Mouse (Mus musculus): Measurements from ENCODE around the gene Elf1. TPM values are rescaled to one million over a fixed set of nuclear protein-coding genes. Genes with fewer than 3 reads are reported as not detected.

Gene Elf1
- total and polyA plus RNA-seq, 3 experiments = 21.5 to 43.1 (median 24.2) TPM

- no peak overlapping the region for H3K27ac ChIP-seq (ENCODE audit: control insufficient read depth, low read depth, low read length)
- no peak overlapping the region for H3K4me3 ChIP-seq (ENCODE audit: control insufficient read depth in 1 of 2, insufficient read depth in 1 of 2, low read depth in 2 of 2, low read length in 2 of 2)
- no peaks in the 10 kb centered on the region for H3K9me3 ChIP-seq (replicated peaks; ENCODE audit: insufficient read depth, low read length)
- no peak overlapping the region for H3K9ac ChIP-seq (ENCODE audit: control insufficient read depth, low read depth, low read length, poor library complexity, severe bottlenecking)
- no peak for DNase-seq (ENCODE audit: low read depth, low spot score)
- peaks cover 18 to 40% of the 10 kb centered on the region in 2 experiments for H3K36me3 ChIP-seq (ENCODE audit: control insufficient read depth in 1 of 2, insufficient read depth in 2 of 2, low read length in 2 of 2)
- H3K79me2 ChIP-seq (ENCODE audit: control insufficient read depth, insufficient read depth, low read length, poor library complexity) = no peaks in the 10 kb centered on the region
- H3K27me3 ChIP-seq (ENCODE audit: control insufficient read depth in 1 of 2, insufficient read depth in 2 of 2, low read length in 2 of 2) = no peaks in the 10 kb centered on the region
- TF ChIP-seq EP300 (IDR thresholded peaks at IDR 0.05; ENCODE audit: low read depth in 1 of 2, low read length in 2 of 2) (no peak), UBTF (IDR thresholded peaks at IDR 0.05; ENCODE audit: borderline replicate concordance, insufficient read depth, low read depth, low read length) (no peak), CHD1 (IDR thresholded peaks at IDR 0.05; ENCODE audit: low read depth, low read length) (no peak), ZNF384 (IDR thresholded peaks at IDR 0.05; ENCODE audit: low read depth, low read length) (no peak), RAD21 (IDR thresholded peaks at IDR 0.05; ENCODE audit: low read depth, low read length) (no peak), SMC3 (IDR thresholded peaks at IDR 0.05; ENCODE audit: low read depth, low read length) (no peak), POLR2A (IDR thresholded peaks at IDR 0.05; ENCODE audit: control insufficient read depth in 1 of 2, insufficient read depth in 1 of 2, low read depth in 1 of 2, low read length in 2 of 2, poor library complexity in 1 of 2) (no peak), USF1 (IDR thresholded peaks at IDR 0.05; ENCODE audit: low read depth, low read length) (no peak), MYC (IDR thresholded peaks at IDR 0.05; ENCODE audit: low read depth, low read length) (no peak), MYB (IDR thresholded peaks at IDR 0.05; ENCODE audit: low read depth, low read length) (no peak), KAT2A (conservative IDR thresholded peaks at IDR 0.05; ENCODE audit: low read depth, low read length) (no peak), TAL1 (IDR thresholded peaks at IDR 0.05; ENCODE audit: low read length) (no peak), MAX (IDR thresholded peaks at IDR 0.05; ENCODE audit: low read length) (no peak), MXI1 (IDR thresholded peaks at IDR 0.05; ENCODE audit: low read depth, low read length) (no peak), GABPA (IDR thresholded peaks at IDR 0.05; ENCODE audit: low read depth, low read length) (no peak), MAZ (IDR thresholded peaks at IDR 0.05; ENCODE audit: low read depth, low read length) (no peak), TBP (IDR thresholded peaks at IDR 0.05; ENCODE audit: low read depth, low read length) (no peak), RCOR1 (IDR thresholded peaks at IDR 0.05; ENCODE audit: low read depth, low read length) (no peak), POLR2AphosphoS2 (IDR thresholded peaks at IDR 0.05; ENCODE audit: low read length) (no peak), BHLHE40 (IDR thresholded peaks at IDR 0.05; ENCODE audit: borderline replicate concordance, low read depth, low read length) (no peak)
- peaks cover 9 to 13% of the 10 kb centered on the region in 2 experiments for H3K4me1 ChIP-seq (ENCODE audit: control insufficient read depth in 1 of 2, insufficient read depth in 2 of 2, low read length in 2 of 2)
Observed at GRCm38 (mm10) chr14:79619802-79620201, 138.8 kb downstream of the Elf1 start.

- Histone ChIP-seq H3K27me3 (ENCODE audit: control insufficient read depth in 1 of 2, insufficient read depth in 2 of 2, low read length in 2 of 2) (no peaks in the 10 kb centered on the region), H3K9me3 (replicated peaks; ENCODE audit: insufficient read depth, low read length) (no peaks in the 10 kb centered on the region), H3K4me3 (ENCODE audit: control insufficient read depth in 1 of 2, insufficient read depth in 1 of 2, low read depth in 2 of 2, low read length in 2 of 2) (no peak overlapping the region), H3K36me3 (ENCODE audit: control insufficient read depth in 1 of 2, insufficient read depth in 2 of 2, low read length in 2 of 2) (peaks cover 18 to 48% of the 10 kb centered on the region in 2 experiments), H3K79me2 (ENCODE audit: control insufficient read depth, insufficient read depth, low read length, poor library complexity) (no peaks in the 10 kb centered on the region), H3K9ac (ENCODE audit: control insufficient read depth, low read depth, low read length, poor library complexity, severe bottlenecking) (no peak overlapping the region), H3K4me1 (ENCODE audit: control insufficient read depth in 1 of 2, insufficient read depth in 2 of 2, low read length in 2 of 2) (peaks cover 9 to 13% of the 10 kb centered on the region in 2 experiments), H3K27ac (ENCODE audit: control insufficient read depth, low read depth, low read length) (peak overlapping the region; percentile 38; the same call in 1 of the 2 replicates)
- TF ChIP-seq EP300 (IDR thresholded peaks at IDR 0.05; ENCODE audit: low read depth in 1 of 2, low read length in 2 of 2) (peak; percentile 76 to 77), RCOR1 (IDR thresholded peaks at IDR 0.05; ENCODE audit: low read depth, low read length) (0 out of 2 replicates have a peak, but pooled peaks have one; percentile 39), USF1 (IDR thresholded peaks at IDR 0.05; ENCODE audit: low read depth, low read length) (no peak), CTCF (IDR thresholded peaks at IDR 0.05 in 2 of 3, conservative IDR thresholded peaks at IDR 0.05 in 1 of 3; ENCODE audit: control insufficient read depth in 1 of 3, insufficient read depth in 1 of 3, low read depth in 2 of 3, low read length in 3 of 3, poor library complexity in 1 of 3, severe bottlenecking in 1 of 3) (no peak), SIN3A (IDR thresholded peaks at IDR 0.05; ENCODE audit: low read length) (0 out of 2 replicates have a peak, but pooled peaks have one; percentile 17), SMC3 (IDR thresholded peaks at IDR 0.05; ENCODE audit: low read depth, low read length) (no peak), ZMIZ1 (IDR thresholded peaks at IDR 0.05; ENCODE audit: low read depth, low read length) (no peak), ETS1 (IDR thresholded peaks at IDR 0.05; ENCODE audit: low read depth, low read length) (0 out of 2 replicates have a peak, but pooled peaks have one; percentile 29), TCF12 (IDR thresholded peaks at IDR 0.05; ENCODE audit: low read depth, low read length) (peak; percentile 85), MEF2A (IDR thresholded peaks at IDR 0.05; ENCODE audit: extremely low read depth, insufficient replicate concordance, low read depth, low read length, poor library complexity, severe bottlenecking) (no peak), GATA1 (IDR thresholded peaks at IDR 0.05; ENCODE audit: low read depth, low read length) (peak; percentile 88), NELFE (IDR thresholded peaks at IDR 0.05; ENCODE audit: low read depth, low read length) (no peak), KAT2A (conservative IDR thresholded peaks at IDR 0.05; ENCODE audit: low read depth, low read length) (no peak), ZKSCAN1 (IDR thresholded peaks at IDR 0.05; ENCODE audit: low read depth, low read length) (no peak), TAL1 (IDR thresholded peaks at IDR 0.05; ENCODE audit: low read length) (peak; percentile 26; the same call in 1 of the 2 replicates)
- DNase-seq (ENCODE audit: low read depth, low spot score) = peak; percentile 29
Observed at GRCm38 (mm10) chr14:79621143-79621542, 140.1 kb downstream of the Elf1 start.

Data from MEL (cell line).